Mouse (Mus musculus) small intestine, adult 2 months (tissue): ENCODE data around the gene Senp2. TPM values are rescaled to one million over a fixed set of nuclear protein-coding genes. Genes with fewer than 3 reads are reported as not detected.

Experiments used
- H3K27ac ChIP-seq: fragments of 200-500 bp; 2 replicates; pipeline ENCODE4 v1.5.1; 2012; ENCODE audit warnings: low read depth, low read length, control low read depth, inconsistent platforms; ENCODE audit not compliant: insufficient read depth
- H3K27me3 ChIP-seq: fragments of 200-500 bp; 2 replicates; pipeline ENCODE4 v1.6.1; 2012; ENCODE audit warnings: mild to moderate bottlenecking, moderate library complexity, low read length, inconsistent platforms; ENCODE audit not compliant: control insufficient read depth, insufficient read depth
- H3K36me3 ChIP-seq: fragments of 200-500 bp; 2 replicates; pipeline ENCODE4 v1.6.1; 2012; ENCODE audit warnings: mild to moderate bottlenecking, low read length, control low read depth, inconsistent platforms; ENCODE audit not compliant: control insufficient read depth, insufficient read depth
- H3K4me1 ChIP-seq: fragments of 200-500 bp; 2 replicates; pipeline ENCODE4 v1.6.1; 2012; ENCODE audit warnings: low read length, inconsistent platforms, mixed read lengths; ENCODE audit not compliant: control insufficient read depth, insufficient read depth, insufficient read length
- H3K4me3 ChIP-seq: fragments of 200-500 bp; 2 replicates; pipeline ENCODE4 v1.5.1; 2012; ENCODE audit warnings: low read depth, mild to moderate bottlenecking, control low read depth, inconsistent platforms, low read length, moderate library complexity
- CTCF ChIP-seq: fragments of 200-500 bp; IDR thresholded peaks from 2 replicates; pipeline ENCODE4 v1.5.1; 2012; ENCODE audit warnings: low read depth, mild to moderate bottlenecking, control low read depth, inconsistent platforms, low read length, moderate library complexity, mixed read lengths; ENCODE audit not compliant: insufficient replicate concordance, insufficient read length; ENCODE audit errors: extremely low read depth
- POLR2A ChIP-seq: fragments of 200-500 bp; IDR thresholded peaks from 2 replicates; pipeline ENCODE4 v1.6.1; 2012; ENCODE audit warnings: low read depth, mild to moderate bottlenecking, control low read depth, inconsistent platforms, low read length, moderate library complexity
- WGBS: fragments of 180-500 bp; shearing (Covaris S2); methylation state at CpG from one replicate; pipeline ENCODE4 v1.1.7; 2018; 5-methylcytosine and 5-hydroxymethylcytosine counted together
- polyA plus RNA-seq: library from polyadenylated mRNA; depleted of rRNA; stranded (reverse); fragments of >200 nt; gene quantifications from 2 replicates; pipeline ENCODE4 v1.2.3, GENCODE M21; 2012

Gene Senp2
- polyA plus RNA-seq, 1 experiment: 5.3 TPM

GRCm38 (mm10) chr16:22015569-22015968 is 6.3 kb downstream of the Senp2 start:
- H3K27me3 ChIP-seq: no peaks in the 10 kb centered on the region
- WGBS: 69% methylated on average over 1 of the region's 1 CpGs
- H3K27ac ChIP-seq: no peak overlapping the region
- TF ChIP-seq CTCF (no peak), POLR2A (no peak)
- H3K4me3 ChIP-seq: no peak overlapping the region
- H3K4me1 ChIP-seq: 0 out of 2 replicates have a peak, but pooled peaks cover 2% of the 10 kb centered on the region
- H3K36me3 ChIP-seq: peaks cover 39% of the 10 kb centered on the region

GRCm38 (mm10) chr16:22022122-22022521 is 12.8 kb downstream of the Senp2 start:
- Histone ChIP-seq H3K36me3 (peaks cover 51% of the 10 kb centered on the region), H3K27ac (no peak overlapping the region), H3K4me1 (0 out of 2 replicates have a peak, but pooled peaks cover 2% of the 10 kb centered on the region), H3K4me3 (no peak overlapping the region), H3K27me3 (no peaks in the 10 kb centered on the region)
- 98% methylated on average over 2 of the region's 2 CpGs for WGBS
- no peak for TF ChIP-seq CTCF
- TF ChIP-seq POLR2A: no peak

GRCm38 (mm10) chr16:22027474-22027873 is 18.2 kb downstream of the Senp2 start:
- H3K27ac ChIP-seq: peak overlapping the region; percentile 83
- no peak for TF ChIP-seq POLR2A
- 77% methylated on average over 5 of the region's 5 CpGs for WGBS

GRCm38 (mm10) chr16:22038554-22038953 is 29.3 kb downstream of the Senp2 start:
- Histone ChIP-seq H3K27me3 (no peaks in the 10 kb centered on the region), H3K27ac (no peak overlapping the region), H3K4me1 (no peaks in the 10 kb centered on the region), H3K4me3 (no peak overlapping the region), H3K36me3 (peaks cover 42% of the 10 kb centered on the region)
- TF ChIP-seq POLR2A: no peak
- TF ChIP-seq CTCF: no peak
- WGBS: 88% methylated on average over 10 of the region's 10 CpGs

More at GRCm38 (mm10) chr16:22027474-22027873, 18.2 kb downstream of the Senp2 start:
- H3K4me3 ChIP-seq: no peak overlapping the region
- H3K36me3 ChIP-seq: peaks cover 47% of the 10 kb centered on the region
- no peaks in the 10 kb centered on the region for H3K4me1 ChIP-seq
- no peaks in the 10 kb centered on the region for H3K27me3 ChIP-seq

- no peaks in the 10 kb centered on the region for H3K27me3 ChIP-seq
- H3K4me3 ChIP-seq: no peak overlapping the region
- H3K4me1 ChIP-seq: no peaks in the 10 kb centered on the region
- H3K36me3 ChIP-seq: peaks cover 53% of the 10 kb centered on the region
- H3K27ac ChIP-seq: no peak overlapping the region
- TF ChIP-seq CTCF (no peak), POLR2A (no peak)
- WGBS: 95% methylated on average over 1 of the region's 1 CpGs
Measured at GRCm38 (mm10) chr16:22039978-22040377, 30.7 kb downstream of the Senp2 start.

- peaks cover 63% of the 10 kb centered on the region for H3K36me3 ChIP-seq
- no peak overlapping the region for H3K4me3 ChIP-seq
- no peak overlapping the region for H3K27ac ChIP-seq
- no peaks in the 10 kb centered on the region for H3K27me3 ChIP-seq
- no peak for TF ChIP-seq POLR2A
- TF ChIP-seq CTCF: no peak
- no peaks in the 10 kb centered on the region for H3K4me1 ChIP-seq
- 55% methylated on average over 4 of the region's 4 CpGs for WGBS
Measured at GRCm38 (mm10) chr16:22043830-22044229, 34.5 kb downstream of the Senp2 start.

GRCm38 (mm10) chr16:22045930-22046329 is 36.6 kb downstream of the Senp2 start:
- no peak overlapping the region for H3K27ac ChIP-seq
- H3K4me1 ChIP-seq: no peaks in the 10 kb centered on the region
- TF ChIP-seq CTCF (no peak), POLR2A (no peak)
- H3K36me3 ChIP-seq: peaks cover 52% of the 10 kb centered on the region
- no peaks in the 10 kb centered on the region for H3K27me3 ChIP-seq
- WGBS: 93% methylated on average over 3 of the region's 3 CpGs
- no peak overlapping the region for H3K4me3 ChIP-seq
